18 mouse cellular contexts compared by ENCODE assay signal in genomic region chr17:29784820-29785219, GRCm38 (mm10).
DNase-seq lines count a peak whose midpoint lies in the region; ATAC-seq and TF ChIP-seq lines count a peak whose summit lies in the region.
"Had no signal": no experiment of that assay in that cellular context is flagged by ENCODE, and none has a peak within 500 bp of the region (broad histone marks: within the 10 kb centered on the region; RNA-seq: fewer than 3 reads in every experiment).

No protein-coding gene starts in this region.

- no peak for ATAC-seq in liver, embryonic 11.5 days (replicated peaks; ENCODE audit: low FRiP score)

- no peaks in the 10 kb centered on the region for H3K79me2 ChIP-seq in liver, adult 2 months (ENCODE audit: control insufficient read depth, insufficient read depth, low read length)

- no peak for TF ChIP-seq POLR2A in liver, adult 2 months (IDR thresholded peaks at IDR 0.05; ENCODE audit: extremely low read depth, insufficient read depth, low read length)
- no peak for TF ChIP-seq POLR2A in cortical plate, adult 2 months (IDR thresholded peaks at IDR 0.05; ENCODE audit: extremely low read depth, insufficient read depth, low read length)

- 83% methylated on average over 9 of the region's 9 CpGs for WGBS in liver, adult 2 months
- WGBS in liver, embryonic 11.5 days = 73% methylated on average over 9 of the region's 9 CpGs

- H3K27me3 ChIP-seq in liver, adult 2 months (ENCODE audit: control insufficient read depth, insufficient read depth, low read length) = no peaks in the 10 kb centered on the region
- no peaks in the 10 kb centered on the region for H3K27me3 ChIP-seq in liver, embryonic 11.5 days (replicated peaks; ENCODE audit: control insufficient read depth, insufficient read depth, low read length)
- H3K27me3 ChIP-seq: forebrain, embryonic 12.5 days; heart, embryonic 12.5 days; midbrain, embryonic 12.5 days had no signal

- intact Hi-C loops in gastrocnemius, adult 2 months (cut with DNase I) = no loop called here

- no peak overlapping the region for H3K4me3 ChIP-seq in gastrocnemius, adult 2 months
- no peak overlapping the region for H3K4me3 ChIP-seq in liver, adult 2 months (ENCODE audit: insufficient read depth, low read depth, low read length)
- no peak overlapping the region for H3K4me3 ChIP-seq in liver, embryonic 11.5 days (ENCODE audit: low read depth, low read length)
- H3K4me3 ChIP-seq in cortical plate, adult 2 months (ENCODE audit: insufficient read depth, low read length) = no peak overlapping the region
- H3K4me3 ChIP-seq: forebrain, embryonic 12.5 days; heart, embryonic 12.5 days; limb, embryonic 10.5 days; midbrain, embryonic 12.5 days; myocyte had no signal

- H3K4me2 ChIP-seq in liver, embryonic 11.5 days = no peak overlapping the region
- H3K4me2 ChIP-seq: forebrain, embryonic 12.5 days; heart, embryonic 12.5 days; hindbrain, embryonic 14.5 days; midbrain, embryonic 12.5 days had no signal

- no peaks in the 10 kb centered on the region for H3K36me3 ChIP-seq in liver, adult 2 months (ENCODE audit: control insufficient read depth, insufficient read depth, low read length)
- no peaks in the 10 kb centered on the region for H3K36me3 ChIP-seq in liver, embryonic 11.5 days (ENCODE audit: control insufficient read depth, insufficient read depth, low read length)
- H3K36me3 ChIP-seq: forebrain, embryonic 12.5 days; heart, embryonic 12.5 days; limb, embryonic 10.5 days; midbrain, embryonic 12.5 days had no signal

- H3K9ac ChIP-seq in liver, adult 2 months (ENCODE audit: low read depth, low read length) = no peak overlapping the region
- no peak overlapping the region for H3K9ac ChIP-seq in liver, embryonic 11.5 days (ENCODE audit: low read depth, low read length)
- H3K9ac ChIP-seq: forebrain, embryonic 12.5 days; heart, embryonic 12.5 days; hindbrain, embryonic 14.5 days; midbrain, embryonic 12.5 days had no signal

- no peaks in the 10 kb centered on the region for H3K4me1 ChIP-seq in liver, adult 2 months (ENCODE audit: control insufficient read depth, insufficient read depth, low read length)
- no peaks in the 10 kb centered on the region for H3K4me1 ChIP-seq in liver, embryonic 11.5 days (replicated peaks; ENCODE audit: control insufficient read depth, insufficient read depth, low read length)
- H3K4me1 ChIP-seq in cortical plate, adult 2 months (ENCODE audit: control insufficient read depth, insufficient read depth, low read length) = no peaks in the 10 kb centered on the region
- H3K4me1 ChIP-seq: forebrain, embryonic 12.5 days; midbrain, embryonic 12.5 days had no signal

- no peaks in the 10 kb centered on the region; the same call in 1 of the 2 replicates for H3K9me3 ChIP-seq in liver, embryonic 11.5 days (ENCODE audit: control insufficient read depth, low read length)
- H3K9me3 ChIP-seq: limb, embryonic 10.5 days had no signal

- no peak overlapping the region for H3K27ac ChIP-seq in gastrocnemius, adult 2 months
- H3K27ac ChIP-seq in liver, adult 2 months (replicated peaks; ENCODE audit: insufficient read depth, low read depth, low read length) = no peak overlapping the region
- no peak overlapping the region for H3K27ac ChIP-seq in liver, embryonic 11.5 days (ENCODE audit: low read depth, low read length)
- no peak overlapping the region for H3K27ac ChIP-seq in cortical plate, adult 2 months (ENCODE audit: insufficient read depth, low read length)
- H3K27ac ChIP-seq: forebrain, embryonic 12.5 days; hindbrain, embryonic 14.5 days; limb, embryonic 10.5 days; macrophage; midbrain, embryonic 12.5 days had no signal

- no peak for DNase-seq in gastrocnemius, adult 2 months
- no peak for DNase-seq in gastrocnemius, postnatal 25 days
- DNase-seq in liver, adult 2 months (ENCODE audit: extremely low read depth, low read depth, low spot score) = no peak
- DNase-seq in liver, embryonic 11.5 days (ENCODE audit: low spot score) = no peak
- DNase-seq in ES-CJ7 (ENCODE audit: low read depth, low spot score) = peak; percentile 75
- DNase-seq in embryo, embryonic 10 days (ENCODE audit: low spot score) = no peak
- no peak for DNase-seq in left cerebral cortex, adult 8-10 months (ENCODE audit: low spot score in 2 of 2)
- DNase-seq: cerebellum, postnatal 14 days; kidney, postnatal 4 days; layer of hippocampus, postnatal 36 days had no signal

- peak; percentile 19; the same call in 1 of the 2 replicates for TF ChIP-seq CTCF in gastrocnemius, adult 2 months (IDR thresholded peaks at IDR 0.05)
- peak; percentile 21; the same call in 1 of the 2 replicates for TF ChIP-seq CTCF in liver, adult 2 months (IDR thresholded peaks at IDR 0.05; ENCODE audit: low read depth, low read length)
- TF ChIP-seq CTCF in cortical plate, adult 2 months (IDR thresholded peaks at IDR 0.05; ENCODE audit: extremely low read depth, insufficient read depth, low read length) = 0 out of 2 replicates have a peak, but pooled peaks have one; percentile 6
